Mouse (Mus musculus) spleen, adult 12 weeks (tissue): ENCODE measurements around the gene Mcrip2.

Experiments used
- DNase-seq: peaks from one replicate; pipeline ENCODE4 v3.0.0; 2022; ENCODE audit warnings: low spot score

The Mcrip2 gene

DNA sequence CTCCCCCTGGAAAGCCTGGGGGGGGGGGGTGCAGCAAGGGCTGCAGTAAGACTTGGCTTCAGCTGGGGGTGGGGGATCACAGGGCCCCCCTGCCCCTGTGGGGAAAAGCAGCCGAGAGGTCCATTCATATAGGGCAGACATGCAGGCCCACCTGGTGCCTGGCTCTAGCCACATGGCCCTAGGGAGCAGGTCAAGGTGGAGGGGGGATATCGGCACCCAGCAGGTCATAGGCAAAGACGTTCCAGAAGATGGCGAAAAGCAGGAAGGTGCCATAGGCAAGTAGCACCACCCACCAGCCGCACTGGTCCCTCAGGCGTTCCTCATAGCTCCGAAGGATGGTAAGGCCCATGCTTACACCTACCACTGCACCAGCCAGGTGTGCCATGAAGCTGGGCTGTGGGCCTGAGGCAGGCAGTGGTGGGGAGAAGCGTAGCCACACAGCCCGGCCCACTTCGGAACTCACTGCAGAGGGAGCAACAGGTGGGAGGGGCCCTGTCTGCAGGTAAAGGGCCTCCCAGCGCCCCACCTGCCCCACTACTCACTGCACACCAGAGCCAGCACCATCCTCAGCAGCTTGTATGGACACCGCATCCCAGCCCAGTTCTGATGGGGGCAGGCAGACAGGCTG is 33.9 kb downstream of the Mcrip2 start:
- DNase-seq = no peak

DNA sequence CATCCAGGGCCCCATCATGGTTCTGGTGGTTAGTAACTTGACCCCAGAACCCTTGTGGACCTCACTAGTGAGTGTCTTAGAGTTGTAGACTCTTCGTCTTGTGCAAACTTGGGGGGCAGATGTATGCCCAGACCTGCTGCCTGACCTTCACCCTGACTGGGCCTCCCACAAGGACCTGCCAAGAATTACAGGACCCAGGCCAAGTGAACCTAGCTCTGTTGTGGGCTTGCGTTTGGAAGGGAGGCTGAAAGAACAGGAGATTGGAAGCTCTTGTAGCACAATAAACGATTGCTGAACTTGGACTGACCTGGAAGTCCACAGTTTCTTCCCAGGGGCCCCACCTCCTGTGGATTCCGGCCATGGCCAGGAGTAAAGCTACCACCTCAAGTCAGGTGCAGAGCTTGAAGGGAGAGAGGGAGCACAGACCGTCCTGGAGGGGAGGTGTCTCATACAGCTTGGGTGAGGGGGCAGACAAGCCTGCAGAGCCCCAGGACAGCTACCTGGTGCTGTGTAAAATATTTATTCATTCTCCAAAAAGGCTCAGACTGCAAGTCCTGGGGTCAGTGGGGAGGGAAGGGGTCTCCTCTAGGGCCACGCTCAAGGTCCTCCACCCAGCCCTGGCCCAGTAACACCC is 34.5 kb downstream of the Mcrip2 start:
- no peak for DNase-seq

DNA sequence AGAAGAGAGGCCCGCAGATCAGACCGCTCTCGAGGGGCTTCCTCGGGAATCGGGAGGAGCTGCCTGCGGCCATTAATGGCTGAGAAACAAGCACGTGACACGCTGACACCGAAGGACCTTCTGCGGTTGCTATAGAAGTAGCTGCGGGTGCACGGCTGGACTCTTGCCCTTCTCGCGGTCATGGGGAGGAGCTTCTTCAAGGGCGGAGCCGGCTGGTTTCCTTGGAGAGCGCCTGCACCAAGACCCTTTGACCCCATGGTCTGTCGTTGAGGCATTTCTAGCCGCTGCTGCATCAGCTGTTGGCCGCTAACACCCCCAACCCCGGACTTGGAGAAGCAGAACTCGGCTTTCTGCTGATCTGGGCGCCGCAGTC is 35.3 kb downstream of the Mcrip2 start, which contains the start of gene Stub1:
Gene Stub1, minus strand, starts transcription at position 114 of the 373 bp plus-strand sequence.
- no peak for DNase-seq

DNA sequence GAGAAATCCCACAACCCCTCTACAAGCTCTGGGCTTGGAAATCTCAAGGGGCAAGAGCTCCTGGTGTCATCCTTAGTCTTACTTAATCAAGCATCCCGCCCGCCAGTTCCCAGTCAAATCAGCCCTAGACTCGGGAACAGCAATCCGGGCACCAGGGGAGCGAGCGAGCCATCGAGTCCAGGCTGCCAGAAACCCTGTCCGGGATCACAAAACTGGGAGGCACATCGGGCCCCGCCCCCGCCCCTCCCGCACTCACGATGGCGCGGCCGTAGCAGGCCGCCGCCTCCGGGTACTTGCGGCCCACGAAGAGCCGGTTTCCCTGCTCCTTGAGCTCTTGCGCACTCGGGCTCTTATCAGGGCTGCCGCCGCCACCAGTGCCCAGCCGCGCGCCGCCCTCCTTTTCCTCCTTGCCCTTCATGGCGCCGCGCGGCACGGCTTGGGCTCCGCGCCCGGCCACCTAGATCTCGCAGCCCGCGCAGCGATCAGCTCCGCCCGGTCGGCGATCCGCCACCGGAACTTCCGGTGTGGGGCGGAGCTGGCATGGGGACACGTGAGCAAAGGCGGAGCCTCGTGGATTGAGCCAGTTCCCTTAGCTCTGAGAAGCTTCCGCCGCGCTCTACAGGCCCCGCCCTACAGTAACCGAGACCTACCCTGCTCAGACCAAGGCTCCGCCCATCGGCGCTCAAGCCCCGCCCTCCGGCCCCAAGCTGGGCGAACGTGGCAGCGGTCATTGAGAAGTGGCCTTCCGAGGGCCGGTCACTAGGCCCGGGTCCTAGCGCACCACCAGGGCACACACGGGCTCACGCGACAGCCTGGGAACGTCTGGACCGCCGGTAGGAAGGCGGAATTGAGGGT is 35.9 kb downstream of the Mcrip2 start:
- DNase-seq = peak; percentile 96

DNA sequence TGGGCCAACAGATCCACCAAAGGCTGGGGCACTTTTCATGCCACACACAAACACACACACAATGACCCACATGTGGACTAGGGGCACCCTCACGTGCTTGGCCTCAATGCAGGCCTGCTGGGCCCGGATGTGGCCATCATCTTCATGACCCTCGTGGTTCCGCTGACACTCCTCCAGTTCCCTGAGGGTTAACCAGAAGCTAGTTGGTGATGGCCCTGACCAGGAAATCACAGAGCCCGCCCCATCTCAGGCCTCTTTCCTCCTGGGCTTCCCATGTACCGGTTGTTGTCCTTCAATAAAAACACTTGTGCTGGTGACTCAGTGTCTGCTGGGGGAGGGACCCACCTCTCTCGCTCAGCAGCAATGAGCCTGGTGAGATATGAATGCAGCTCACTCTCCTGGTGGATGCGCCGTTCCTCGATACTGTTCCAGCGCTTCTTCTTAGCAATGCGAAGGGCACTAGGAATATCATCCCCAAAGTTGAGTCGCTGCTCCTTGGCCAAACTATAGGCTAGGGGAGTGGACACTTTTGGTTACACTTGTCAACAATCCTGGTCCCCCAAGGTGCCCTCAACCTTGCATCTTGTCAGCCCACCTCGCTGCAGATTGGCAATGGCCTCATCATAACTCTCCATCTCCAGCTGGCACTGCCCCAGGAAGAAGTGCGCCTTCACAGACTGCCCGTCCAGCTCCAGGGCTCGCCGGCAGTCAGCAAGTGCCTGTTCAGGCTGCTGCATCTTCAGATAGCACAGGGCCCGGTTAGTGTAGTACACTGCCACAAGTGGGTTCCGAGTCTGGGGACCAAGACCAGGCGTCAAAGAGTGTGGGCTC is 36.9 kb downstream of the Mcrip2 start:
- DNase-seq = no peak

DNA sequence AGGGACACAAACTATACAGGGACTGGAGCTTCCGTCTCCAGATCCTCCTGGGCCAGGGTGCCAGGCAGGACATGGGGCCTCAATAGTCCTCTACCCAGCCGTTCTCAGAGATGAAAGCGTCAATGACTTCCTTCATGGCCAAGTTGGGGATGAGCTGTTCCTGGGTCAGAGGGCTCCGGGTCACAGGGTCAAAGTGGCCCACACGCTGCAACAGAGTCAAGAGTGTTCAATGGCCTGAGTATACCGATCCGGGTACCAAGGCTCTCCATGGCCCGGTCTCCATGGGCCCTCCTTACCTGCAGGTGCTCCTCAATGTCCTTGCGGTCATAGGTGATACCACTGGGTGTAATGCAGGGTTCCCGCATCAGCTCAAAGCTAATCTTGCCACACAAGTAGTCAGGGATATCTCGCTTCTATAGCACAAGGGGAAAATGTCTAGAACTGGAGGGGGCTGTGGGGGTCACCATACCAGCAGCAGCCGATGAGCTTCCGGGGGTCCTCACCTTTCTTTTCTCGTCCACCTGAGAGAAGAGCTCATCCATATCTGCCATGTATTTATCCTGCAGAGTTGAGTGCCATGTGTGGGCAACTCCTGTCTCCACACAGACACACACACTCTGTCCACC is 37.6 kb downstream of the Mcrip2 start:
- DNase-seq = no peak

DNA sequence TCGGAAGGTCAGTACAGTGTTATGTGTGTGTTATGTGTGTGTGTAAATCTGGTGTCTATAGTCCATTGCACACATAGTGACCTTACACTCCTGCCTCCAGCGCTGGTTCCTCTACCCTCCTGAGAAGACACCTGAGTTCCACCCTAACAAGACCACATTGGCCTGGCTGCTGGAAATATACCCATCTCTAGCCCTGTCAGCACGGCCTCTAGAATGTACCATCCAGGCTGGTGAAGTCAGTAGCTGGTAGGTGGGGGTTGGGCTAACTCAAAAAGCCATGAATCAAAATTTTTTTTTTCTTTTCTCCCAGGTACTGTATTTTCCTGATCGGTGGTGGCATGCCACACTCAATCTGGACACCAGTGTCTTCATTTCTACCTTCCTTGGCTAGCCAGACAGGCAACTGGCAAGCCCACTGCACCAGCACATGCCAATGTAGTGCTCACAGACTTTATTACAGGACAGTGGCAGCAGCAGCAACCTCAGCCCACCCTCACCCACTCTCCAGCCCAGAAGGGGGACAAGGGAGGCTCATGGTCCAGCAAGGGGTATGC is 38.3 kb downstream of the Mcrip2 start:
- DNase-seq = no peak

DNA sequence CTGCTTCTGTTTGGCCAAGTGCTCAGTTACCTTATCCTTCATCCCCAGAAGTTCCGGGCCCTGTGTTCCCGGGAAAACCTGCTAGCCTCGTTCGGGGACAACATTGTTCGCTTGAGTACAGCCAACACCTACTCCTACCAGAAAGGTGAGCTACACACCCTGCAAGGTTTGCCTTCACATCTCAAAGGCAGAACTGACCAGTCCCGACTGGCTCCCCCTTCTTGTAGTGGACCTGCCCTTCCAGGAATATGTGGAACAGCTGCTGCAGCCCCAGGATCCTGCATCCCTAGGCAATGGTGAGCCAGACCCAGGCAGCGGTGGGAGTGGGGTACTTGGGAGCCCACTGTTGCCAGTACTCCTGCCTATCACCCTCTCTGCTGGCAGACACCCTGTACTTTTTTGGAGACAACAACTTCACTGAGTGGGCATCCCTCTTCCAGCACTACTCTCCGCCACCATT is 39.0 kb downstream of the Mcrip2 start:
- no peak for DNase-seq

DNA sequence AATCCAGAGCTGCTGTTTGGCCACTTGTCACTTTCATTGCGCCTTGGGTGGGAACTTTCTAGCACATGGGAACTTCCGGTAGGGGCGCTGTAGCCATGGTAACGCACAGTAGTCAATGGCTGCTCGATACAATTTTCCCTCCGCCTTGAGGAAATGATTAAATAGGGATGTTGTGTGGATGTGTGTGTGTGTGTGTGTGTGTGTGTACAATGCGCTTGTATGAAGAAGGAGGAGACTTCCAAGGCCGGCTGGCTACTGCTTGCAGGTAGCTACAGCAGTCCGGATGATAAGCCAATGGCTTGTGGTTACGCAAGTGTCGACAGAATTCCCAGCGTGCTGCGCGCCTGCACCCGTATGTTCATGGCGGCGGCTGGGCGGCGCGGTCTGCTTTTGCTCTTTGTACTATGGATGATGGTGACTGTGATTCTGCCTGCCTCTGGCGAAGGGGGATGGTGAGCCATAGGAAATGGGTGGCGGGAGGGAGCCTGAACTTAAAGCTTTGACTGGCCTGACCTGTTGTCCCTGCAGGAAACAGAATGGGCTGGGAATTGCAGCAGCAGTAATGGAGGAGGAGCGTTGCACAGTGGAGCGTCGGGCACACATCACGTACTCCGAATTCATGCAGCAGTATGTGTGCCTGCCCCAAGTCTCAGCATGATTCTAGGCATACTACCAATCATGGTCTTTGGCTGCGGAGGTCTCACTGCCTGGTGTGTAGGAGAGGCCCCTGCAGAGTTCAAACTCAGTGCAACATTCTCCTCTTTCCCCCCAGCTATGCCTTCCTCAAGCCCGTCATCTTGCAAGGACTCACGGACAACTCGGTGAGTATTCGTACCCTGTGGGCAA is 39.6 kb downstream of the Mcrip2 start, which contains the start of gene Jmjd8:
Gene Jmjd8, plus strand, starts transcription at position 156 of the 846 bp plus-strand sequence.
- DNase-seq = peak; percentile 56

DNA sequence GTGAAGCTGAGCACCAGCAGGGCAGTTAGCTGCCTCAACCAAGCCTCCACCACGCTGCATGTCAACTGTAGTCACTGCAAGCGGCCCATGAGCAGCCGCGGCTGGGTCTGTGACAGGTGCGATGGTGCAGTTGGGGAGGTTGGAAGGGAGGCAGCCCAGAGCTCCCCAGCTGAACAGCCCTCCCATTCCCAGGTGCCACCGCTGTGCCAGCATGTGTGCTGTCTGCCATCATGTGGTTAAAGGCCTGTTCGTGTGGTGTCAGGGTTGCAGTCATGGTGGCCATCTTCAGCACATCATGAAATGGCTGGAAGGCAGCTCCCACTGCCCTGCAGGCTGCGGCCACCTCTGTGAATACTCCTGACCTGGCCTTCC is 40.4 kb downstream of the Mcrip2 start:
- no peak for DNase-seq

DNA sequence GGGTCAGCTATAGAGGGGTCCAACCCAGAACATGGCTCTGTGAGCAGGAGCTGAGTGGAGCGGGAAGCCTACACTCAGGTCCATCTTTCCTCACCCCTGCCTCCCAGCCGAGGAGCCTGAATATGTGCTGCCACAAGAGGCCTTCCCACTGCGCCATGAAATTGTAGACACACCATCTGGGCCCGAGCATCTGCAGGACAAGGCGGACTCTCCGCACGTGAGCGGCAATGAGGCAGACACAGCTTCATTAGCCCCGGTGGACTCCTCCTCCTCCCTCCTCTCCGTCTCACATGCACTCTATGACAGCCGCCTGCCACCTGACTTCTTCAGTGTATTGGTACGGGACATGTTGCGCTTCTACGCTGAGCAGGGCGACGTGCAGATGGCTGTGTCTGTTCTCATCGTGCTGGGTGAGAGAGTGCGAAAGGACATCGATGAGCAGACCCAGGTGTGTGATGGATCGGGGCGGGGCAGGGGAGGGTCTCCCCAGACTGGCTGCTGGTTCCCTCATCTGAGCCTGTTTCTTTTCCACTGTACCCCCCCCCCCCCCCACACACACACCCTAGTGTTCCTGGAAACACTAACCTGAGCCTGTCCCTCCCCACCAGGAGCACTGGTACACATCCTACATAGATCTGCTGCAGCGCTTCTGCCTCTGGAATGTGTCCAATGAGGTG is 40.9 kb downstream of the Mcrip2 start:
- no peak for DNase-seq

DNA sequence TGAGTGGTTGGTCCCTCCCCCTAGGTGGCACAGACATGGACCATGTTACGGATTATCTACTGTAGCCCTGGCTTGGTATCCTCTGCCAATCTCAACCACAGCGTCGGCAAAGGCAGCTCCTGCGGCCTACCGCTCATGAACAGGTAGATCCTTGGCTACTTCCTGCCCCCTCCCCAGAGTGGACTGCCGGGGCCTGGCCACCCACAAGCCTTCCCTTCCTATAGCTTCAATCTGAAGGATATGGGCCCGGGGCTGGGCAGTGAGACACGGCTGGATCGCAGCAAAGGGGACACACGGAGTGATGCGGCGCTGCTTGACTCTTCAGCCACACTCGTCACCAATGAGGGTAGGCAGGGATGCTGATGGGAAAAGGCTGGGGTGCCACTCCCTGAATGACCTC is 41.6 kb downstream of the Mcrip2 start:
- DNase-seq = no peak

DNA sequence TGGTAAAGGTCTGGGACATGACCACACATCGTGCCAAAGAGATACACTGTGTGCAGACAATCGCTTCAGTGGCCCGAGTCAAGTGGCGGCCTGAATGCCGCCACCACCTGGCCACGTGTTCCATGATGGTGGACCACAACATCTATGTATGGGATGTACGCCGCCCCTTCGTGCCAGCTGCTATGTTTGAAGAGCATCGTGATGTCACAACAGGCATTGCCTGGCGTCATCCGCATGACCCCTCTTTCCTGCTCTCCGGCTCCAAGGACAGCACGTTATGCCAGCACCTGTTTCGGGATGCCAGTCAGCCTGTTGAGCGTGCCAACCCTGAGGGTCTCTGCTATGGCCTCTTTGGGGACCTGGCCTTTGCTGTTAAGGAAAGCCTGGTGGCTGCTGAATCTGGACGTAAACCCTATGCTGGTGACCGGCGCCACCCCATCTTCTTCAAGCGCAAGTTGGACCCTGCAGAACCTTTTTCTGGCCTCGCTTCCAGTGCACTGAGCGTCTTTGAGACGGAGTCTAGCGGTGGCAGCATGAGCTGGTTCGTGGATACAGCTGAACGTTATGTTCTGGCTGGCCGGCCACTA is 42.5 kb downstream of the Mcrip2 start:
- no peak for DNase-seq

DNA sequence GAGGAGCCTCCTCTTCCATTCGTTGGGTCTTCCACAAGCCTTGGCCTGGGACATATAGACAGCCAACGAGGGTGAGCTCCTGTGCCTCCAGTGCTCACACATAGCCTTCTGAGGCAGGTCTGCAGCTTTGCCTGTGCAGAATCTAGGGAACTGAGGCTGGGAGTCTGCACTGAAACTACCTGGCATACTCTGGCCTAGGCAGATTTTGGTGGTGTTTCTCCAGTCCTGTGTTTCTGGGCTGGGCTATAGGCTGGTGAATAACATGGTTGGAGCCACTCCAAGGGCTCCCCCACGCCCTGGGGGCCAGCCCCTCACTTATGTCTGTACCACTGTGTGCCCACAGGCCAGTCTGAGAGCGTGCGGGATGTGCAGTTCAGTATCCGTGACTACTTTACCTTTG is 43.3 kb downstream of the Mcrip2 start:
- no peak for DNase-seq

DNA sequence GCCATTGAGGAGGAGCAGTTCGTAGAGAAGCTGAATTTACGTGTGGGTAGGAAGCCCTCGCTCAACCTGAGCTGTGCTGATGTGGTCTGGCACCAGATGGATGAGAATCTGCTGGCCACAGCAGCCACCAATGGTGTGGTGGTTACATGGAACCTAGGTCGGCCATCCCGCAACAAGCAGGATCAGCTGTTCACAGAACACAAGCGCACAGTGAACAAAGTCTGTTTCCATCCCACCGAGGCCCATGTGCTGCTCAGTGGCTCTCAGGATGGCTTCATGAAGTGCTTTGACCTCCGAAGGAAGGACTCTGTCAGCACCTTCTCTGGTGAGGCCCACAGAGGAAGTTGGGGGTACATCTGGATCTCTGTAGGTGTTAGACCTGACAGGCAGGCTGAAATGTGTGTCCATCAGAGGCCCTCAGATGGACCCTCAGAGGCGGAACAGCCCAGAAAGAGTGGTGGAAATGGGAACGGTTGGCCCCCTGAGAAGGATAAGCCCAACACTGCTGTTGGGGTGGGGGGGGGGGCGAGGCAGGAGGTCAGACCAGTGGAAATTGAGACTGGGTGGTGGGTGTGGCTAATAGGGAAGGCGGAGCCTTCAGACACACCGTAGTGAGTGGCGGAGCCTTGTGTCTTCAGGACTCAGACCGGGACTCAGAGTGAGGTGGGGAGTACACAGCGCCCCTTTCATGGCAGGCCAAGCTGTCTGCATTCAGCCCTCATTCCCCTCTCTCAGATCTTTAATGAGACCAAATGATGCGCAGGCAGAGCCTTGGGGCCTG is 44.0 kb downstream of the Mcrip2 start:
- DNase-seq = no peak

DNA sequence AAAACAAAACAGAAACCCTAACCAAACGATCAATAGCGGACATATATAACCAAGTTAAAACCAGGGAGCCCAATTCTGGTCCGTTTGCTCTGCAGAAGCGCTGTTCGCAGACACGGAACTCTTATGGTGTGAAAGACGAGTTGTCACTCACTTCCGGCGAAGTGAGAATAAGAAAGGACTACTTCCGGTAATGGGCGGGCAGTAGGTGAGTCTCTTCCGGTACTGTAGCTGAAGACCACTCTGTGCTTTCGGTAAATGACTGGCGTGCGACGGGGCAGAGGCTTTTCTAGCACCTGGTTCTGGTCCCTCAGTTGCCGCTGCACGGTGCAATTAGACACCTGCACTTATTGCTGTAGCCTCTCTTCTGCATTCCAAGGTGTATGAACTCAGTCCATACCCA is 45.1 kb downstream of the Mcrip2 start, which contains the start of gene Wdr24:
Gene Wdr24, plus strand, starts transcription at position 176 of the 400 bp plus-strand sequence.
- peak; percentile 65 for DNase-seq

DNA sequence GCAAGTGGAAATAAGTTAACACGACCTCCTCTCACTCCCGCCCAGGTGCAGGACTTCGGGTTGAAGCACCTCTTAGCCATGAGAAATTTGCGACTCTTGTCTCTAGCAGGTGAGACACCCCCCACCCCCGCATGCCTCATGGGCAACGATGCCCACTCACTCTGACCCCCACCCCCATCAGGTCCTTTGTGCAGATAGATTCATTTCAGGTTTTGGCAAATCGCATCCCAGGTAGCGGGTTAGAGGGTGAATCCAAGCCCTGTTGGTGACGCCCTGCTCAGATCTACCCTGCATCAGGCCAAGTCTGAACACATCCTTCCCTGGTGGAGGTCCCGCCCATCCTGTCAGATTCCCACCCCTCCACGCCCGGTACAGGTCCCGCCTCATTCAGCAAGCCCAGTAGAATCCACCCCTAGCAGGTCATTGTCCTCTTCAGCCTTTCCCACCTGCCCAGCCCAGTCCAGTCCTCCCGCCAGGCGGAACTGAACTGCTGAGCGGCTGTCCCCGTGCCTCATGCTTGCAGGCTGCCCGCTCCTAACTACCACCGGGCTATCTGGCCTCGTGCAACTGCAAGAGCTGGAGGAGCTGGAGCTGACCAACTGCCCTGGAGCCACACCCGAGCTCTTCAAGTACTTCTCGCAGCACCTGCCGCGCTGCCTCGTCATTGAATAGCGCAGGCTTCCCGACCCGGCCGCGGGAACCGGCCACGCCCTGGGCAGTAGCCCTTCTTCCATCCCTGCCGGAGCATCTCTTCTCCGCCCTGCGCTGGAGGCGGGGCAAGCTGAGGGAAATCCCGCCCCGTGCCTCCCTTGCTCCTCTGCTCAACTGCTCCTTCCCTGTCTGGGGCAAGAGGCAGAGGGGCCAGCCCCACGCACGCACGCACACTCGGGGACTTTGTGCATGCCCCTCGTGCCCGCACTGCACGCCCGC is 49.4 kb downstream of the Mcrip2 start:
- no peak for DNase-seq
